Comparison of ENCODE assay signal across 10 mouse cellular contexts in the genomic region with DNA sequence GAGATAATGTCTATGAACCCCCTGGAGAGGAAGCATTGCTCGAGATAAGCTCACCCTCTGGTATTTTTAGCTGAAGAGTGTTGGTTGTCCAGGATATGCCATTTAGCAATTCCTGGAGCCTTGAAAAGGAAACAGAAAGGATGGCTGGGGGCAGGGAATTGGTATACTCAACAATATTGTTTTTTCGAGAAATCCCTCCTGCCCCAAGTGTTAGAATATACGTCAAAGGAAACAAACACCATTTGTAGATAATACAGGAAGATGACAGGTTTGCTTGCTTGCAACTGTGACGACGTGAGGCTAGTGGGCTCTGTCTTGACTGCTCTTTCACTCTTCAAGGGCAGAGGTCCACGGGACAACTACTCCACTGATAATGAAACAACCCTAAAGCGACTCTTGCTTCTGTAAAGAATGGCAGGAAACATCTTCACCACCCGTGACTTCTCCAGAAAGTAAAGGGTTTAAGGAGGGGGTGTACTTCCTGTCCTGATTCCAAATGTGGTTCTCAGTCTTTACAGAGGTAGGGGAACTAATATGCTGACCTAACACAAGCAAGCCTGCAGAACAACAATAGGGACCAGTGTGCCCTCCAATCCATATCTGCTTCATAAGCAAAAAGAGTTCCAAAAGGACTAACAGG.
DNase-seq lines count a peak whose midpoint lies in the region; ATAC-seq and TF ChIP-seq lines count a peak whose summit lies in the region.
"Had no signal": no experiment of that assay in that cellular context is flagged by ENCODE, and none has a peak within 500 bp of the region (broad histone marks: within the 10 kb centered on the region; RNA-seq: fewer than 3 reads in every experiment).

No protein-coding gene starts in this region.

- WGBS in liver, postnatal 0 days (ENCODE audit: insufficient replicate concordance), result 24% methylated on average over 8 of the region's 8 CpGs

- peak; percentile 15 to 59 for DNase-seq in adrenal gland, adult (ENCODE audit: inconsistent age in 2 of 2, low spot score in 1 of 2)
- no peak for DNase-seq in adrenal gland, adult 8-10 months
- DNase-seq in CD8-positive naive resting alpha-beta T cell, adult 2 months (ENCODE audit: low read depth in 2 of 2, low spot score in 2 of 2), result peak; percentile 46 to 64
- peak; percentile 12 for DNase-seq in heart, postnatal 4 days
- no peak for DNase-seq in liver, postnatal 0 days
- no peak for DNase-seq in embryo, embryonic 9.5 days (ENCODE audit: extremely low spot score)
- no peak for DNase-seq in urinary bladder, postnatal 14 days (ENCODE audit: low spot score)
- no peak for DNase-seq in testis, postnatal 14 days (ENCODE audit: low spot score)
- DNase-seq: retina, postnatal 1 day had no signal

- ATAC-seq in liver, postnatal 0 days, result peak; percentile 75

- 0 out of 2 replicates have a peak overlapping the region, but pooled peaks have one; percentile 18 for H3K4me2 ChIP-seq in liver, postnatal 0 days (ENCODE audit: low read depth, low read length)
- H3K4me2 ChIP-seq: limb, embryonic 15.5 days had no signal

- H3K9ac ChIP-seq in liver, postnatal 0 days (replicated peaks), result no peak overlapping the region
- H3K9ac ChIP-seq: limb, embryonic 15.5 days had no signal

- H3K36me3 ChIP-seq in liver, postnatal 0 days (replicated peaks; ENCODE audit: insufficient read depth, low read length), result no peaks in the 10 kb centered on the region
- H3K36me3 ChIP-seq: limb, embryonic 15.5 days had no signal

- no peak overlapping the region for H3K27ac ChIP-seq in liver, postnatal 0 days (ENCODE audit: low read depth)
- H3K27ac ChIP-seq: limb, embryonic 15.5 days had no signal

- no peak for TF ChIP-seq CTCF in liver, postnatal 0 days (IDR thresholded peaks at IDR 0.05; ENCODE audit: low read depth)

- peak; percentile 80 for TF ChIP-seq EP300 in liver, postnatal 0 days (IDR thresholded peaks at IDR 0.05; ENCODE audit: low read depth)

- H3K27me3 ChIP-seq in liver, postnatal 0 days (ENCODE audit: insufficient read depth, low read length), result no peaks in the 10 kb centered on the region
- H3K27me3 ChIP-seq: limb, embryonic 15.5 days had no signal

- H3K4me1 ChIP-seq in liver, postnatal 0 days (ENCODE audit: insufficient read depth), result no peaks in the 10 kb centered on the region
- H3K4me1 ChIP-seq: limb, embryonic 15.5 days had no signal

- no peaks in the 10 kb centered on the region for H3K9me3 ChIP-seq in liver, postnatal 0 days (ENCODE audit: low read length)
- H3K9me3 ChIP-seq: limb, embryonic 15.5 days had no signal

- H3K4me3 ChIP-seq in liver, postnatal 0 days (ENCODE audit: low read depth, low read length), result no peak overlapping the region
- H3K4me3 ChIP-seq: limb, embryonic 15.5 days had no signal

Comparison
In these comparisons a context has a peak if more than half of its experiments do, and no peak if none do; other contexts are left out.
1. DNase-seq: peak in adrenal gland, adult (2 of 2), CD8-positive naive resting alpha-beta T cell, adult 2 months (2 of 2) and heart, postnatal 4 days (single experiment); none in adrenal gland, adult 8-10 months (single experiment), liver, postnatal 0 days (single experiment), embryo, embryonic 9.5 days (single experiment), urinary bladder, postnatal 14 days (single experiment) and testis, postnatal 14 days (single experiment).